Mouse (Mus musculus) kidney, adult 2 months (tissue): ENCODE data around the gene Rtel1.

ENCODE experiments used
- CTCF ChIP-seq: fragments of 200-500 bp; conservative IDR thresholded peaks from 2 replicates; pipeline ENCODE4 v1.5.1; 2011; ENCODE audit warnings: low read depth, mild to moderate bottlenecking, control low read depth, low read length, moderate library complexity, mixed read lengths; ENCODE audit not compliant: insufficient read depth, insufficient read length
- POLR2A ChIP-seq: fragments of 200-500 bp; IDR thresholded peaks from one replicate; pipeline ENCODE4 v1.6.1; 2011; ENCODE audit warnings: low read depth, low read length, control low read depth

DNA sequence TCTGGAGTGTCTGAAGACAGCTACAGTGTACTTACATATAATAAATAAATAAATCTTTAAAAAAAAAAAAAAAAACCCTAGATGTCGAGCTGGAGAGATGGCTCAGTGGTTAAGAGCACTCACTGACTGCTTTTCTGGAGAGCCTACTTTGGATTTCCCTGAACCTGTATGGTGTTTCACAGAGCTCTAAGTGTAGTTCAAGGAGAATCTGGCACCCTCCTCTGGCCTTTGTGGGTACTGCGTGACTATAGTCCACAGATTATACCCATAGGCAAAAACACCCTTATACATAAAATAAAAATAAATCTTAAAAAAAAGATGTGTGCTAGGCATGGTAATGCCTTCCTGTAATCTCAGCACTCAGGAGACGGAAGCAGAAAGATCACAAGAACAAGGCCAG, 14.5 kb downstream of the Rtel1 start:
- TF ChIP-seq CTCF (peak; percentile 49), POLR2A (no peak)
